Mouse (Mus musculus) heart, embryonic 14.5 days (tissue): Measurements from ENCODE around the gene Il34. TPM values are rescaled to one million over a fixed set of nuclear protein-coding genes. Genes with fewer than 3 reads are reported as not detected.

Experiments used
- ATAC-seq: fragments of 200-750 bp; cut with Nextera tagmentation; 2 replicates; pipeline ENCODE4 v1.8.0; 2017; ENCODE audit warnings: low read depth, moderate TSS enrichment; ENCODE audit not compliant: insufficient number of reproducible peaks, insufficient read depth, low FRiP score
- H3K27ac ChIP-seq, 2 experiments: fragments of 200-500 bp in 1 of 2; fragments of 300-500 bp in 1 of 2; sonication (generic) in 1 of 2; replicated peaks in 1 of 2; 2 replicates each; pipeline ENCODE4 v1.5.1; 2012 to 2014; ENCODE audit warnings: low read depth in 2 of 2, low read length in 2 of 2, control low read depth in 1 of 2, mild to moderate bottlenecking in 1 of 2, mixed read lengths in 1 of 2; ENCODE audit not compliant: control insufficient read depth in 1 of 2, insufficient read depth in 1 of 2
- H3K27me3 ChIP-seq: fragments of 300-500 bp; sonication (generic); 2 replicates; pipeline ENCODE4 v1.6.1; 2014; ENCODE audit warnings: mild to moderate bottlenecking, low read length, control low read depth; ENCODE audit not compliant: control insufficient read depth, insufficient read depth
- H3K36me3 ChIP-seq: fragments of 300-500 bp; sonication (generic); 2 replicates; pipeline ENCODE4 v1.6.1; 2014; ENCODE audit warnings: mild to moderate bottlenecking, control low read depth, low read length, mixed read lengths; ENCODE audit not compliant: control insufficient read depth, insufficient read depth
- H3K4me1 ChIP-seq, 2 experiments: fragments of 200-500 bp in 1 of 2; fragments of 300-500 bp in 1 of 2; sonication (generic) in 1 of 2; 2 replicates each; pipeline ENCODE4 v1.6.1; 2012 to 2014; ENCODE audit warnings: low read length in 2 of 2, control low read depth in 1 of 2, mixed read lengths in 1 of 2; ENCODE audit not compliant: control insufficient read depth in 2 of 2, insufficient read depth in 2 of 2
- H3K4me2 ChIP-seq: fragments of 300-500 bp; sonication (generic); 2 replicates; pipeline ENCODE4 v1.6.1; 2014; ENCODE audit warnings: mild to moderate bottlenecking, low read length
- H3K4me3 ChIP-seq, 2 experiments: fragments of 200-500 bp in 1 of 2; fragments of 300-500 bp in 1 of 2; sonication (generic) in 1 of 2; 2 replicates each; pipeline ENCODE4 v1.5.1; 2012 to 2014; ENCODE audit warnings: low read length in 2 of 2, mild to moderate bottlenecking in 2 of 2, control low read depth in 1 of 2, low read depth in 1 of 2, moderate library complexity in 1 of 2; ENCODE audit not compliant: control insufficient read depth in 1 of 2, insufficient read depth in 1 of 2
- H3K9ac ChIP-seq: fragments of 300-500 bp; sonication (generic); 2 replicates; pipeline ENCODE4 v1.6.1; 2014; ENCODE audit warnings: mild to moderate bottlenecking, low read length
- H3K9me3 ChIP-seq: fragments of 300-500 bp; sonication (generic); 2 replicates; pipeline ENCODE4 v1.6.1; 2016; ENCODE audit warnings: low read length, control low read depth; ENCODE audit not compliant: control insufficient read depth
- WGBS: fragments of 180-500 bp; shearing (Covaris S2); extraction: QIAGEN DNeasy Blood & Tissue Kit; methylation state at CpG from one replicate; pipeline ENCODE4 v1.1.7; 2014; 5-methylcytosine and 5-hydroxymethylcytosine counted together
- polyA plus RNA-seq: library from polyadenylated mRNA; unstranded; fragments of >200 nt; fragmentation: Nextera tagmentation; extraction: Ambion mirVana; gene quantifications from 2 replicates; pipeline ENCODE4 v1.2.1, GENCODE M21; 2014

The Il34 gene
- polyA plus RNA-seq, 1 experiment from 2014 or later: 0.49 TPM

DNA sequence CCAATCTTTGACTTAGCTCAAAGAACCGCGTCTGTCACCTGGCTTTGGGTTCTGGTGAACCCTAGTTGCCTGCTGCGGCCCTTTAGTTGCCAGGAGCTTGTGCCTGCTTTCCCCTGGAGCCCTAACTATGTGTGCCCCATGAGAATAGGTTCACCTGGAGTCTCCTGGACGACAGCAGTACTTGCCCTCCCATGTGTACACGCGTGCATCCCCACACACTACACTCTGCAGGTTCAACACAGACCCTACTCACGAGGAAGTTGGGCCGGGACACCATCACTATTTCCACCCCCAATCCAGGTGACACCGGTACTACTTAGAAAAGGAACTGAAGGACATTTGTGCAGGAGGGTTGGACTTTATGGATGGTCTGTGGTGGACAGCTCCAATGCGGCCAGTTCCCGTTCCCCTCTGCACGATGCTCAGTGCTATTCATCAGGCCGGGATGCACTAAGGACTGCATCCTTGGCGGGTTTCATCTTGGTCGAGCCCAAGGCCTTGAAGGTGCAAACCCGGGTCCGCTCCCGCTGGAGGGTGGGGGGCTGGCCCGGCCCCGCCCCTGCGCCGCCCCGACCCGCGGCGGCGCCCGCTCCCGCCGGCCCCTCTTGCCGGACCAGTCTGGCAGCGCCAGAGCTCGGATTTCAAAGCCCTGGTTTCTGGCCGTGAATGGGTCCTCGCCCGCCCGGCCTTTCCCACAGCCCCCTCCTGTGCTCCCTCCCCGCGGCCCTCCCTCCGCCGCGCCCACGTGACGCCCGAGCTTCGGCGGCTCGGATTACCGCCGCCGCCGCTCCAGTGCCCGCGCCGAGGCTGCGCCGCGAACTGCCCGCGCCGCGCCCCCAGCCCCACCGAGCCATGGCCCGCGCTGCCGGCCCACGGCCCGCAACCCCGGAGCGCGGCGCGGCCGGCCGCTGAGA lies 84.8 kb downstream of the Il34 start, which contains the start of gene Mtss1l:
Gene Mtss1l (plus strand): TSS at position 792 of the 914 bp plus-strand sequence.
- WGBS: 6% methylated on average over 72 of the region's 75 CpGs
- peak; percentile 77 for ATAC-seq
- Histone ChIP-seq H3K4me1 (peaks cover 47 to 77% of the 10 kb centered on the region in 2 experiments), H3K9me3 (no peaks in the 10 kb centered on the region), H3K4me2 (peak within 1 kb of the TSS; percentile 81), H3K4me3 (peak within 1 kb of the TSS; percentile 70 to 85), H3K27me3 (no peaks in the 10 kb centered on the region), H3K27ac (peak within 1 kb of the TSS; percentile 73 to 94), H3K9ac (peak within 1 kb of the TSS; percentile 96), H3K36me3 (0 out of 2 replicates have a peak, but pooled peaks cover 7% of the 10 kb centered on the region)

DNA sequence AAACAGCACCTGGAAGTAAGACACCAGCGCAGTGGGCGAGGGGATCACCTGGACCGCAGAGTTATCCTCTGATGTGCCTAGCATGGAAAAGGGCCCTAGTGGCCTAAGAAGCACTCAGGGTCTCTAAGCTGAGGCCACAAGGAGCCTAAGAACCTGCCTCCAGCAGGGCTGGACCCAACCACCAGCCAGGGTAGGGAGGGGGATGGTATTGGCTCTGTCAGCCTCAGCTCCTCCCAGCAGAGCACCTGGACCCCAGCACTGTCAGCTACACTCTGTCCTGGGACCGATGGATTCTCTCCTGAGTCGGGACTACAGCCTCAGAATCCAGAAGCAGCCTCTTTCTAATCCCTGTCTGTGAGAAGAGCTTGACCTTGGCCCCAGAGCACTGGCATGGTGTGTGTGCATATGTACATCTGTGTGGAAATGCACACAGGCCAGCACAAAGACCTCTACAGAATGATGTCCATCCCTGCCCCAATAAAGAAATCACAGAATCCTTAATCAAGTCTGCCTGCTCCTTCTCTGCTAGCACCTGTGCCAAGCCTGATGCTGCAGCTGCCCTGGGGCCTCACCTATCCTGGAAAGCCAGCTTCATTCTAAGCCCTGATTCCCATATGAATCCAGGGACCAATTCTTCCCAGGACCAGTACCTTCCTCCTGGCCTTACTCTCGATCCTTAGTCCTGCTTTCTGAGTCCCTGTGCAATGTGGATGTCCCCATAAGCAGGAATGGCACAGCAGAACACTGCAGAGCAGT lies 85.6 kb downstream of the Il34 start:
- Histone ChIP-seq H3K4me3 (no peak overlapping the region), H3K4me1 (peaks cover 55 to 78% of the 10 kb centered on the region in 2 experiments)

DNA sequence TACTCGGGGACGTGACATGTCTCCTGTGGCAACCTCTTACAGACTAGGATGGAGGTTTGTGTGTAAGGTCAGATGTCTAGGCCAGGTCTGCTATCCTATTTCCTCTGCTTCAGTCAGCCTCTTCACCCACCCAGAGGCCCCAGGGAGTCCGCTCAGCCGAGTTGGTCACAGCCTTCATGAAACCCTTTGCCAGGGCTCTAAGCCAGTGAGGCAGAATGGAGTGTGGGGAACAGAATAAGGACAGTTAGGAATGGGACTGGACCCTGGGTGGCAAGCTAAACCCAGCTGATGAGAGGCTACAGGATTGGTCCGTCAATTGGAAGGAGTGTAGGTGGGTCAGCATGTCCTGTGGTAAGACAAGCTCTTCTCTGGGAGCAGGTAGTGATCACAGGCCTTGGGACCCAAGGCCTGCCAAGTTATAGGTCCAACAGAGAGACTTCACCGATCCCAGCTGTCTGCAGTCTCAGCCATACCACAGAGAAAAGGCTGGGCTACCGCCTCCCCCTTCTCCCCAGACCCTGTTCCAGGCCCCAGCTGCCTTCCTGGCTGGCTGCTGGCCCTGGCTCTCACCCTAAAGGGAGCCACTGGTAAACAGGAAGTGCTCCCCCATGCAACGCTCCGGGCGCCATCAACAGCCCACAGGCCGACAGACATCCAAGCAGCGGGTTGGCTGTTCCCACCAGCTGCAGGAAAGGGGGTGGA lies 86.6 kb downstream of the Il34 start:
- WGBS: 50% methylated on average over 12 of the region's 12 CpGs
- ATAC-seq: no peak
- Histone ChIP-seq H3K27ac (peak overlapping the region in 1 of 2 experiments; percentile 94; a peak in 2 of 4 replicates), H3K36me3 (no peaks in the 10 kb centered on the region), H3K9ac (peak overlapping the region; percentile 42; the same call in 1 of the 2 replicates), H3K27me3 (no peaks in the 10 kb centered on the region), H3K4me3 (no peak overlapping the region), H3K9me3 (no peaks in the 10 kb centered on the region), H3K4me2 (peak overlapping the region; percentile 12; the same call in 1 of the 2 replicates), H3K4me1 (peaks cover 61 to 78% of the 10 kb centered on the region in 2 experiments)

More for the DNA sequence above, 85.6 kb downstream of the Il34 start:
- Histone ChIP-seq H3K36me3 (0 out of 2 replicates have a peak, but pooled peaks cover 3% of the 10 kb centered on the region), H3K27me3 (no peaks in the 10 kb centered on the region), H3K4me2 (peak overlapping the region; percentile 81), H3K9me3 (no peaks in the 10 kb centered on the region), H3K9ac (peak overlapping the region; percentile 7), H3K27ac (peak overlapping the region in 1 of 2 experiments; percentile 94; a peak in 2 of 4 replicates)
- WGBS: 60% methylated on average over 6 of the region's 6 CpGs
- no peak for ATAC-seq

DNA sequence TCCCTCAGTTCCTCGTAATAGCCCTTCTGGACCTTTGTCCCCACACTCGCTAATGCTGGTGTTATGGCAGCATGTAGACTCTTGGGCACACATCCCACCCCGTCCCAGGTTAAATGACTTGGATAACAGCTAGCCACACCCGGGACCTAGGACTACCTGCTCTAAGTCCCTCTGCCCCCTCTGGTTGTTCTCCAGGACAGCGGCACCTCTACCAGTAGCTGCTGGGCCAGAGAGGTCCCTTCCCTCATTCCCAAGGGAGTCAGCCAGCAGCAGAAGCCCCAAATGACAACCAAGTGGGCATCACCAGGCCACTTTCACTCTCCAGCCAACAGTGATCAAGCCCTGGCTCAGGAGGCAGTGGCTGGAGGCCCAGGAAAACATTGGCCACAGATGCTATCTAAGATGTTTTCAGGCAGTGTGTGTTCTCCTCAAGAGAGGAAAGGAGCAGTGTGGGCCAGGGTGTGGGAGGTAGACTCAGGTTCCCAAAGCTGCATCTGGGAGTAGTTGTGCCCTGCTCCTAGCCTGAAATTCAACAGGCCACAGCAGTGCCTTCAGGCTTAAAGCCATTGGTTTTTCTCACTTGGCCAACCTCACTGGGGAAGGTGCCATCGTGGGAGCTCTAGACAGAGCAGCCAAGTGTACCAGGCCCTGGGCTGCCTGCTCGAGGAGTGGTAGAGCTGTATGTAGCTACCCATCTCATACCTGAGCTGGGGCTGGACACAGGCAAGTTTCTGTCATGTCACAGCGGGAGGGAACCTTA lies 87.3 kb downstream of the Il34 start:
- no peak for ATAC-seq
- H3K27ac ChIP-seq: peak overlapping the region in 1 of 2 experiments; percentile 54; a peak in 2 of 4 replicates
- H3K4me2 ChIP-seq: no peak overlapping the region
- 89% methylated on average over 8 of the region's 8 CpGs for WGBS
- 0 out of 2 replicates have a peak overlapping the region, but pooled peaks have one; percentile 42 for H3K9ac ChIP-seq
- H3K27me3 ChIP-seq: no peaks in the 10 kb centered on the region
- H3K9me3 ChIP-seq: no peaks in the 10 kb centered on the region
- peaks cover 68 to 78% of the 10 kb centered on the region in 2 experiments for H3K4me1 ChIP-seq
- no peak overlapping the region for H3K4me3 ChIP-seq
- H3K36me3 ChIP-seq: no peaks in the 10 kb centered on the region

DNA sequence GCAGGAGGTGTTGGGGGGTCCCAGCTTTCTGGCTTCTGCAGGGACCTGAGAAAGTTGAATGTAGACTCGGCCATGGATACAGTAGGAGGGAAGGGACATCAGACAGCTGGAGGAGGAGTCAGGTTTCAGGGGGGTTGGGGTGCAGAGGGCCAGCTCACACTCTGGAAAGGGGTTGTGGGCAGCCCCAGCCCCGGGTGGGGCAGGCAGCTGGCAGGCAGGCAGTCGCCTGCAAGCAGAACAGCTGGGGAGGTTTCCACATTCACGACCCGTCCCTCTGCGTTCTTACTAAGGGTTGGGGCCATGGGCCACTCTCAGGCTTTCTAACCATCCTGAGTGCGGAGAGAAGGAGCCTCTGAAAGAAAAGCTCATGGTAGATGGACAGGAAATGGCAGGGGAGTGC lies 88.6 kb downstream of the Il34 start:
- Histone ChIP-seq H3K9me3 (no peaks in the 10 kb centered on the region), H3K9ac (peak overlapping the region; percentile 63; the same call in 1 of the 2 replicates), H3K36me3 (no peaks in the 10 kb centered on the region), H3K27ac (no peak overlapping the region), H3K4me1 (peaks cover 70 to 79% of the 10 kb centered on the region in 2 experiments), H3K27me3 (no peaks in the 10 kb centered on the region), H3K4me3 (no peak overlapping the region), H3K4me2 (no peak overlapping the region)
- WGBS: 71% methylated on average over 7 of the region's 7 CpGs
- no peak for ATAC-seq

DNA sequence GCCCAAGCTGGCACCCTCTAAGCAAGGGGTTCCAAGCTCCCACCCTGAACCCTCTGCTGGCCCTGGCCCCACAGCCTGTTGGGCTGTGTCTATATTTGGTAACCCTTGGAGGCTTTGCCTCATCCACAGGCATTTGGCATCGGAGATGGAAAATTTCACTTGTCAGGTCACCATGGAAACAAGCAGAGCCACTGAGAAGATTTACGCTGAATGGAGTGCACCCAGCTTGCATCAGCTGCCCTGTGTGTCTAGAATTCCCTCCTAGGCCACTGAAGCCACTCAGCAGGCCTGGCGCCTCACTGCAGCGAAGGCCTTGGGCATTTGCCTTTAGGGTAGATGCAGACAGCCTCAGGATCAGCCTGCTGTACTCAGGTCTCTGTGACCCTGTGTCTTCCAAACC lies 89.6 kb downstream of the Il34 start:
- ATAC-seq: 0 out of 2 replicates have a peak, but pooled peaks have one; percentile 19
- Histone ChIP-seq H3K4me1 (peaks cover 81 to 89% of the 10 kb centered on the region in 2 experiments), H3K27ac (peak overlapping the region; percentile 71 to 90), H3K9me3 (no peaks in the 10 kb centered on the region), H3K4me2 (peak overlapping the region; percentile 16), H3K36me3 (no peaks in the 10 kb centered on the region; the same call in 1 of the 2 replicates), H3K9ac (peak overlapping the region; percentile 63), H3K27me3 (no peaks in the 10 kb centered on the region), H3K4me3 (no peak overlapping the region)
- 34% methylated on average over 4 of the region's 4 CpGs for WGBS
